Mouse (Mus musculus) neural tube, embryonic 10.5 days (tissue): ENCODE data around the gene Ctsz.

ENCODE experiments used
- DNase-seq: peaks from one replicate; pipeline ENCODE4 v3.0.0-alpha.2; 2017; ENCODE audit warnings: low spot score; ENCODE audit errors: extremely low spot score

Ctsz gene

DNA sequence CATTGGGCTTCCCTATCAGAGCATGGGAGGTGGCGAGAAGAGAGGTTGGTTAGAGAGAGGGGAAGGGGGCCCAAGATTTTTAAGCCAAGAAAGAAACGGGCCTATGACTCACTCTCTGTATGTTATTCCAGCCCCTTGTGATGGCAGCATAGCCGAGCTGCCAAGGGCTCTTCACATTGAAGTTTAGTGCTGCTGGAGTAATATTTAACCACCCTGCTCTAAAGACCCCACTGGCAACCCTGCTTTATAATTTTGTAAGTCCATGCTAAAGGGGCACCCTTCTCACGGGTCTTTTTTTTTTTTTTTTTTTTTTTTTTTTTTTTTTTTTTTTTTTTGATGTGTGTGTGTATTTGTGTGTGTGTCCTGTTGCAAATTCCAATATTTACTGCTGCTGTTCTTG lies 3.1 kb upstream of the Ctsz start:
- DNase-seq = no peak

DNA sequence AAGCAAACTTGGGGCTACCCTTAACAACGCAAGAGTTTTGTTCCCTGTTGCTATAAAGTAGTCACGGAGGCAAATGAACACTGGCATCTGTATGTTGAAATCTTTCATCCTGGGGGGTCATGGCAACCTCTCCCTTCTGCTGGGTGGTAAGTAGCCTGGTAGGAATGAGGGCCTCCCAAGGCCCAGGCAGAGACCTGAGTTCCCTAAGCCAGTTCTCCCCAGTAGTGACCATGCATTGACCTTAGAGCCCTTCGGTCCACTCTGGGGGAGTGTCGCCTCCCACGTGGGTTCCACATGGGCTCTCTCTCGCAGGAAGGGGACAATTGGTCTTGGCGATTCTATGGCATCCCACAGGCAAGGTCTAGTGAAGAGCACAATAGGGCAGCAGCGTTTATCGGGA lies 1.1 kb upstream of the Ctsz start:
- DNase-seq = no peak

DNA sequence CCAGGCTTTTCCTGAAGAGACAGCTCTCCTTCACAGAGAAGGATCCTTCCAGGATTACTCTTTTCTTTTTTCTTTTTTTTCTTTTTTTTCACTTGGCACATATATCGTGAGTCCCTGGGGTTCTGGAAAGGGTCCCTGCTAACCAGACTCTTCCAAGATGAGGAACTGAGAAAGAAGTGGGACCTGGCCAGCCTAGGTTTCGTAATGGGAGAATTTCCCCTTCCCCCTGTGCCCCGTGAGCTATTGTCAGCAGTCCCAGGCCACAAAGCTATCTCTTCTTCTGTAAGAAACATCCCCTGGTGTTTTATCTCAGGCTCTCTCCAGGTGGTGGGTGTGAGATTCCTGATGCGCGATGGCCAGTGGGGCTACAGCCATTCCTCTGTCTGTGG lies 605 bp upstream of the Ctsz start:
- DNase-seq = no peak

DNA sequence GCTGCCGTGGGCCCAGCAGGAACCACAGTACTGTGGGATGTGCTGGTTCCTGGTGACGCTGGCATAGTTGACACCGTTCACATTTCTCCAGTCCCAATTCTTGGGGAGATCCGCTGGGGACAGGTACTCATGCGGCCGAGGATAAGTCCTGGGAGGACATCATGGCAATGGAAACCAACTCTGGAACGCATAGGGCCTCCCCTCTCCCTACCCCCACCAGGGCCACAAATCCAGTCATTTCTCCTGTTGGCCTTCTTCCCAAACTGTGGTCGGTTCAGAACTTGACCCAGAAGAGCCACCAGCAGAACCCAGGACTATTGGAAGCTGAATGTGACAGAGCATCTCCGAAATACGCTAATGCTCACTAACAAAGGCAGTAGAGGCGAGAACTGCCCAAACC lies 658 bp downstream of the Ctsz start:
- no peak for DNase-seq

DNA sequence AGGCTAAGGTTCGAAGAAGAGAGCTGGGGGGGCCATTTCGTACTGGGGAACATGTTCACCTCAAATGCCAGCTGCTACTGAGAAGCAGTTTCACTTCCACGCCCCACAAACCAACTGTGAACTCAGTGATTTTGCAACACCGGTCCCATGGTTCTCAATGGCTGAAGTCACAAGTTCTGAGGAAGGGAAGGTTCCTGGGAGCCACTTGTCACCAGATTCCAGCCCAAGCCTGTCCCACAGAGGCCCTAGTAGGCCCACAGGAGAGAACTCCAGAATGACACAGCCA lies 1.2 kb downstream of the Ctsz start:
- no peak for DNase-seq

DNA sequence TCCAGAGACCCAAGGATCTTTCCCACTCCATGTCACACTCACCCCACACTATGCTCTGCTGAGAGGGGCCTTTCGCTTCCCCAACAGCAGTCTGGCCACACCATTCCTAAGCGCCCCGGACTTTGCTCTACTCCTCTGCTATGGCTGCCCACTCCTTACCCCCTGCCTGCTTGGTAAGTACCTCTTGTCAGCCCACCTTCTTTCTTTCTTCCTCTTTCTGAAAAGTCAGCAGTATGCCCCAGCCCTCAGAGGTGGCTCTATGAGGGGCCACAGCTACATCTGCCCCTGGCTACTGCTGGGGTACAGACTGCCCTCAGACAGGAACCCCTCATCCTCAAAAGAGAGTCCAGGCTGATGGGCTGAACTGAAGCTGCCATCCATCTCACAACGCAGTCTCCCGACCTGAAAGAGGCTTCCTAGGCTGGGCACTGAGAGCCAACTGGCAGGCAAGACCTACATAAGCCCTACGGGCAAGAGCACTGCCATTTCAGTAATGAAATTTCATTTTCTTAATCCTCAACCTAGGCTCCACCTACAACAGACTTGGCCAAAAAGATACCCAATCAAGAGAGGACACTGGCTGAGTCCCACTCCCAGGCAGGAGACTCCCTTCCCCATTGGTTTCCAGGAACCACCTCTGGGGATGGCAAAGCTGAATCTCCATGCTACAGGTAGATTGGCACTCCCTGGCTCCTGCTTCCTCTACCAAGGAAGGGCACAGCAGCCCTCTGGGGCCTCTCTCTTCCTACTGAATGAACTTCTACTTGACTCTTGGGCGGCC lies 1.7 kb downstream of the Ctsz start:
- DNase-seq = no peak

DNA sequence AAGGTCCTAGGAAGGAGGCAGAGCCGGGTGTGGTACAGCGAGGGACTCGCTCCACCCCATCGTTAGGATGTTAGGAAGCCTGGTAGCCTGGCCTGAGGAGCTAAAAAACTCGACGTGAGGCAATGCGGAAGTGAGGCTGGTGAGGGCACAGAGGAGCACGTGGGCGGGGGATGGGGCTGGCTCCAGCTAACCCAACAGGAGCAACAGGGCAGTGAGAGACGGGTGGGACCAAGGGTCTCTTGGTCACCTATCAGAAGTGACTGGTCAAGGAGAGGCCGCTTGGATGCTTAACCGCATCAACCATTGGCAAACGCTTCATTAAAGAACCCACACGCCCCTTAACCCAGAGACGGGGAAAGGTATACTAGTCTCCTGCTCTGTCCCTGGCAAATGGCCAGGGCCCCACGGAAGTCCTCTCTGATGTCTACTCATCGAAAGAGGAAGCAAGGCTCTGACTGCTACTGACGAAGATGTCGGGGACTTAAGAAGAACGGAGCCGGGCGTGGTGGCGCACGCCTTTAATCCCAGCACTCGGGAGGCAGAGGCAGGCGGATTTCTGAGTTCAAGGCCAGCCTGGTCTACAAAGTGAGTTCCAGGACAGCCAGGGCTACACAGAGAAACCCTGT lies 2.6 kb downstream of the Ctsz start:
- DNase-seq = no peak

DNA sequence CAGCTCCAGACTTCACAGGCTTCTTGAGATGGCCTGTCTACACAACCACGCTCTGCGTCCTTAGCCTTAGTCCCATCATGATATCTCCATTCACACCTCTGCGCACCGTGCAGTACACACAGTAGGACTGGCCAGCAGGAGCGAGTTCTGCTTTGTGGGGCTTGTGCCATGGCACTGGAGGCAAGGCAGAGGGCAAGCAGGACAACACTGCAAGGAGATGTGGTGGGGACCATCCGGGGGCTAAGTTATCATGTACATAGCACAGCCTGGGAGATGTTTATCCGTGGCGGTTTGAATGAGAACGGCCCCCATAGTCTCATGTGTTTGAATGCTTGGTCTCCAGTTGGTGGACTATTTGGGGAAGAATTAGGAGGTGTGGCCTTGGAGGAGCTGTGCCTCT lies 3.9 kb downstream of the Ctsz start:
- no peak for DNase-seq

DNA sequence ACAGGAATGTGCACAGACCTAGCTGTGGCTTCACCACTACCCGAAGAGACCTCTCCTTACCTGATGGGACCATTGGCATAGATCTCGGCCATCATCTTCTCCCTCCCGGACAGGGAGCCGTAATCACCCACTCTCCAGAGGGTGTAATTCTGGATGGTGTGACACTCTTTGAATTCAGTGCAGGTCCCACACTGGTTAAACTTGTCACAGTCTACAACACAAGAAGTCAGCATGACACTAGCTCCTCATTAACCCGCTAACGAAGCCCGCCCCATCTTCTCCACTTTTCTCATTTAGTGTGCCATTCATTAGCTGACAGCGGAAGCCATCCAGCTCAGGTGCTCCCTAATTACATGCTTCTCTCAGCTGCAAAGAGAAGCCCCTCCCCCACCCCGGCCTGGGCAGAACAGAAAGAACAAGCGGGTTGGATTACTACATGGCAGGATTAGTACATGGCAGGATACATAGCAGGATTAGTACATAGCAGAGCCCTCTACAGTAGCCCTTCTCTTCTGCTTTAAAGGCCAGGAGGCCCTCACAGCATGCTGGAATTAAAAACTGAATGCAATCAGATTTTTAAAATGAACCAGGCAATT lies 9.7 kb downstream of the Ctsz start:
- no peak for DNase-seq

DNA sequence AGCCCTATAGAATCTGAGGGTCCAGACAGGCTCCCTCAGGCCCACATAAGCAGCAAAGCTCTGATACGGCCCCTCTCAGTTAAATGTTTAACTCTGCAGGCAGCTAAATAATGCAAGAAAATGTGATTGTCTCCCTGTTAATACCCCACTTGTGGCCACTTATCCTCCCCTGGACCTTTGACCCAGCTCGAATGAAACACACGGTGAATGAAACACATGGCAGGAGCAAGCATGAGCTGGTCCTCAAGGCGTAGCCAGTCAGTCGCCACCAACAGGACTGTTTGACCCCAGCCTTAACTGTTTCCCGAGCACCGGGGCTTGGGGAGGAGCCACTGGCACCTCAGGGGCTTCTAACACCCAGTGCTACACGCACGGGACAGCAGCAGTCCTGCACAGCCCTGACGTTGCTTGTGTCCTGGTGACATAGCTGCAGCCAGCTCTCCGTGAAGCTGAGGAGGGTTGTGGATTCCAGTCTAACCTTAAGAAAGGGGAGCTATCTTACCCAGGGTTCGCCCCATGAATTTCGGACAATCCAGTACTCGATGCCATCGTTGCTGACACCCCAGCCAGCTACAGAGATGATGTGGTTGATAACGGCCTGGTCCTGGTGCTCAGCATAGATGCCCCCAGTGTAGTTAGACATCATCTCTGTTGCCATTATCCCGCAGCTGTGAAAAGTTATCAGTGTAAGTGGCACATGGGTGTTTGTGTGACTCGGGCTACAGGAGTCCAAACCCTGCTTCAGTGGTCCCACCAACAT lies 10.6 kb downstream of the Ctsz start:
- DNase-seq = no peak

DNA sequence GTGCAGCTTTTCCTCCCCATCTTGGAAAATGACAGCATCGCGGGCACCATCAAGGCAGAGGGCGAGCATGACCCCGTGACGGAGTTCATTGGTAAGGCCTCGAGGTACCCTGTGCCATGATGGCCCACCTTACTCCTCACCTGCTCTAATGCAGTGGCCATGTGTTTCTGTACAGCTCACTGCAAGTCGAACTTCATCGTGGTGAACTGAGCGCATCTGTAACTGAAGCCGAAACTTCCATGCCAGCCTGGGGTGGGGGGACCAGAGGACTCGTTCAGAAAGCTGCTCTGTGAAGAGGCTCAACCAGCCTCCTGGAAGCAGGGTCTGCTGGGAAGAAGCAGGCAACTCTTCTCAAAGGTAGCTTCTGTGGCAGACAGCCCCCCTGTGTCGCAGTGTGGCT lies 12.0 kb downstream of the Ctsz start:
- DNase-seq = no peak

DNA sequence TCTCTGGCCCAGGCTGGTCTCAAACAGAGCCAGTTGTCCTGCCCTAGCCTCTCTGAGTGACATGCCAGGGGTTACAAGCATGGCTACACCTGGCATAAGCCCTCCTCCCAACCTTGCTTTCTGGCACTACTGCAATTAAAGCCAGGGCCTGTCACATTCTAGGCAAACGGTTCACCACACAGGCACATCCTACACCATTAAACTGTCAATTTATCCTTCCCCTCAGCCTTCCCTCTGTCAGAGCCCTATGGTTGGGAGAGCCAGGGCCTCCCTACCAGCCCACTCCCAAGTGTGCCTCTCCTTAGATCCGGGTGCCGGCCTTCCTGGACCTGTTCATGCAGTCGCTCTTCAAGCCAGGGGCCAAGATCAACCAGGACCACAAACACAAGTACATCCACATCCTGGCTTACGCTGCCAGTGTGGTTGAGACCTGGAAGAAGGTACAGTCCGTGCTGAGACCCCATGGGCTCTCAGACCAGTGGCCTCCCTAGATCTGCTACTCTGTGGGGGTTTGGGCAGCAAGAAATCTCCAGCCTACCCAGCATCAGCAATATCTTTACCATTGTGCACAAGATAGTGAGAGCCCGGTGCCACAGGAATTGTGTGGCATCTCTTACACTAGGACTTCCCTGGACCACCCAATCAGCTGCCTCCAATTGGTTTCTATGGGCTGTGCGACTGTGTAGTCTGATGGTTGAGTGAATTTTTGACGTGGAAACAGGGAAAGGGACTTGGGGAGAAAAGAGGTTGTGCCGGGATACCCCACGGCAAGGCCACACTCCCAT lies 14.3 kb downstream of the Ctsz start:
- no peak for DNase-seq

DNA sequence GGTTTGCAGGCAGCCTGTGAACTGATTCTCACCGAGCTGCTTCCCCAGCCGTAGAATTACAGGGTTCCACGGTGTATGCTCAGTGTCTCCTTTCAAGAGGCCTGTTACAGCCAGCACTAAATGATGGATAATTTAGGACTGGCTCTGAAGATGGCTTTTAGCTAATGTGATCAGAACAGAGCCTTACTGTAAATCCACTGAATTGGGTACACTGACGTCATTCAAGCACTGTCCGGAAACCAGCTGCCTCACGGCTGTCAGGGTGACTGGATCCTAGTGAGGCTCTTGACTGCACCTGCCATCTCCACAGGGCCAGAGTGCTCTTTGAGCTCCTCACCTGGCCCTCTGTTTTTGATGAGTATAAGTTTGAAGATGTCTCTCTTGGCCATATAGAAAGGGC lies 17.7 kb downstream of the Ctsz start:
- no peak for DNase-seq

DNA sequence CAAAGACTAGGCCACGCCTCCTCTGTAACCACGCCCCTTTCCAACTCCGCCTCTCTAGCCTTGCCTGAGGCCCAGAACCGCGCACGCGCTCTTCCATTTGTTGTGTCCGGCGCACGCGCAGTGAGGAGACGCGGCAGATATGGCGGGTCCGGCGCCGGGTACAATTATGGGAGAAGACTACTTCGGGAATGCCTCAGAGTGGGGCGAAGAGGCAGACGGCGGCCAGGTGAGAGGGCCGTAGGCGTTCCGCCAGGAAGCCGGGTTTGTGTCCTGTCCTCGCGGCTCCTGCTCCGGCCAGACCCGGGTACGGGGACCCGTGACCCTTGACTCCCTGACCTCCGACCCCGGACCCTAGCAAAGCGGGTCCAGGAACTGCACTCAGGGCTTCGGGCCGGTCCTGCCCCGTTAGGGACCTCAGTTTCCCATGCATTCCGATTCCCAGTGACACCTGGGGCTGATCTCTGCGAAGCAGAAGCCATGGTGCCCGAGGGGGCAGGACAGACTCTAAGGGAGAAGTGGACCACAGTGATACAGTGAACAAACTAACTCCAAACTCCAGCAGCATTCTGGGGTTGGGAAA lies 23.0 kb downstream of the Ctsz start, which contains the start of gene Nelfcd:
TSS of gene Nelfcd (plus strand) at position 74 of the 580 bp plus-strand sequence.
- peak; percentile 98 for DNase-seq

DNA sequence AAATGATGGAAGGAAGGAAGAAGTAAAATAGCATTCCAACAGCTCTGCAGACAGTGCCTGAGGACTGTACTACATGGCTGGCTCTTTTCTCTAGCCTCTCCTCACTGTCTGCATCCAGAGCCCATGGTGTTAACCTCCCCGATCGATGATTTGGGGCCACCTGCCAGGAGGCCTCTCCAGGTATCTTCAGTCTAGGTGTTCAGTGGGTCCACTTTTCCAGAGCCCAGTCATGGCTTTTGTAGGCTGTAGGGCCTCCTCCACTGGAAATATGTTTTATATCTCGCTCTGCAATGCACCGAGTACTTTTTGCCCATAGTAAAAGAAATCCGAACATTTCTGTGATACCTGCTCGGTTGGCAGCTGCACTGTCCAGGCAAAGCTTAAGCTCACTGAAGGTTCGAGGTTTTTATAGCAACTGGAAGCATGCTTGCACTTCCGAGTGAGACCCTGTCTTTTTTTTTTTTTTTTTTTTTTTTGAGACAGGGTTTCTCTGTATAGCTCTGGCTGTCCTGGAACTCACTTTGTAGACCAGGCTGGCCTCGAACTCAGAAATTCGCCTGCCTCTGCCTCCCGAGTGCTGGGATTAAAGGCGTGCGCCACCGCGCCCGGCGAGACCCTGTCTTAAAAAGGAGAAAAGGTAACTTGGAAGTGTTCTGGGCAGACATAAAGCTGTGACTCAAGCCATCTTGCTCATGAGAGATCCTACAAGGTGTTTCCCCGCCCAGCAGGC lies 23.7 kb downstream of the Ctsz start:
- no peak for DNase-seq

DNA sequence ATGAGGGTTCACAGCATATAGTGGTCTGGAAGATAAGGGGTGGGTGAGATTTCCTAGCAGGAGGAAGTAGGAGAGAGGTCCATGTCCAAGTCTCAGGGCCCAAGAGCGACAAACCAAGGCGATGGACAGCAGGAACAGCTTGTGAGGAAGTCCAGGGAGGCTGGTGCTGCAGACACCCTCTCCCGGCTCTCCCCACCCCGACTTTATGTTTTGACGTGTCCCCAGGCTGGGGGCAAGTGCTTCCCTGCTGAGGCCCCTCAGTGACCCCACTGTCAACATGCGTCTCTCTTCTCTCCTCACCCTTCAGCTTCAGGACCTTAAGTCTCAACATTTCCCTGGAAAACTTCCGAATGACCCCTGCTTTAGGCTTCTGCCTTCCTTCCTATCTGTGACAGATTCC lies 25.7 kb downstream of the Ctsz start:
- no peak for DNase-seq

DNA sequence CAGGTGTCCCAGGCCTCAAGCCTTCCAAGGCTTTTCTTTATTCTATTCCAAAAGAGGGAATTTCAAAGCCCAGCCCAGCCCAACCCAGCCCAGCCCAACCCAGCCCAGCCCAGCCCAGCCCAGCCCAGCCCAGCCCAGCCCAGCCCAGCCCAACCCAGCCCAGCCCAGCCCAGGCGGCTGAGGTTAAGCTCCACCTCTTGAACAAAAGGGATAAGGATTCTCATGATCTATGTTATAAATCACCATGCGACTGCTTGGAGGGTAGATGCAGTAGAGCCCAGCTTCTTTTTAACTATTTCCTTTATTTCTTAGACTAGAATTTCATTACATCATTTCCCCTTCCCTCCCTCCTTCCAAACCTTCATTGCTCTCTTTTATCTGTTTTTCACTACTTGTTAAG lies 28.6 kb downstream of the Ctsz start:
- no peak for DNase-seq

DNA sequence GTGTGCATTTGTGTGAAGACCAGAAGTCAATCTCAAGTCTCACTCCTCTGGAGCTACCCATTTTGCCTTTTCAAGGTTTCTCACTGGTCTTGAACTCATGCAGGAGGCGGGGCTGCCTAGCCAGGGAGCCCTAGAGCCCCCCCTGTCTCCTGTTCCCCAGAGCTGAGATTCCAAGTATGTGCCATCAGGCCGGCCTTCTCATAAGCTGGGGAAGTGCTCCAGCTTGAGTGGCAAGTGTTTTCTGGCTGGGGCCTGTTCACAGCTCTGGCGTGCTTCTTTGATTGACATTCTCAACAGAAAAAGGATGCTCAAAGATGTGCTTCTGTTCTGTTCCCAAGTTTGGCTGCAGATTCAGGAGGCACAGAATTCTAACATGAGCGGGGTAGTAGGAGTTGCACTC lies 38.4 kb downstream of the Ctsz start:
- DNase-seq = no peak

DNA sequence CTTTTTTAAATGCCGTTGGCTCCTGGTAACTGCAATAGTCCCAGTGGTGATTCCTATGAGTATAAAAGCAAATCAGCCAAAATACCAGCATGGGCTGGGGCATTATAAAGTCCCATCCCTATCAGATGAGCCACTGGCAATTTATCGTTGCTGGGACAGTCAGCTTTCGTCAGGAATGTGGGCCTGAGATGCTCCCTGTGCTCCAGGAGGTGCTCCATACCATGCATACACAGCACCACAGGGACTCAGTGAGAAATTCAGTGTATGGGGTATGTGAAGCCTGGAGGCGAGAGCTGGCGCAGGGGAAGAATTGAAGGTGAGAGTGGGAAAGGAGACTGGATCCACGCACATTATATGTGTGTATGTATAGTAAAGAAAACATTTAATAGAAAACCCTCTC lies 41.0 kb downstream of the Ctsz start:
- DNase-seq = peak; percentile 5

DNA sequence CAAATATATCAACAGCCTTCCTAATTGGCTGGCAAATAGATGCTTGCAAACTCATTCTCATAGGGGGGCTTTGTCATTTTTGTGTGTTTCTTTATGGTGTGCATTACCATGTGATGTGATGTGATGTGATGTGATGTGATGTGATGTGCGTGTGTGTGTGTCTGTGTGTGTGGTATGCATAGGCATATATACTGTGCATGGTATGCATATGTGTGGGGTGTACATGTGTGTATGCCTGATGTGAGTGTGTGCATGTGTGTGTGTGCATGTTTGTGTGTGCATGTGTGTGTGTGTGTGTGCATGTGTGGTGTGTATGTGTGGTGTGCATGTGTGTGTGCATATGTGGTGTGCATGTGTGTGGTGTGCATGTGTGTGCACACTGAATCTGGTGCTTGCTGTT lies 41.8 kb downstream of the Ctsz start:
- DNase-seq = peak; percentile 7

DNA sequence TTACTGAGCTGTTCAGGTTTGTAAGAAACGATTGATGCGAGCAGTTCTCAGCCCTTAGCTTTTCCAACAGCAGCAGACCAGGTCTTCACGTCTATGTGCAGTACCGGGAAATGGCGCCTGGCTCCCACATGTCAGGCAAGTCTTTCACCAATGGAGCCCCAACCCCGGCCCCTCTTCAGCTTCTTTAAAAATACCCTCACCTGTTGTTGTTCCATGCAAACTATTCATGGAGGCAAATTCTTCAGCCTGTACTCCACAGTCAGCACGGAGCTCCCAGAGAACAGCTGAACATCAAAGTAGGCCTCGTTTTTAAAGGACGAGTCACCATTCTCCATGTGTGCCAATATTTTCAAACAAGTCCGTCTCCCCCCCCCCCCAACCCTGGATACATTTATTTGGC lies 42.2 kb downstream of the Ctsz start:
- DNase-seq = peak; percentile 11
